Mouse (Mus musculus) thymus, adult 18-20 months (tissue): ENCODE data around the gene Rhoq.

ENCODE experiments used
- DNase-seq, 2 experiments: peaks; one replicate each; pipeline ENCODE4 v3.0.0; 2022; ENCODE audit warnings: mixed read lengths in 2 of 2

Rhoq gene

GRCm38 (mm10) chr17:87011301-87012019 lies 48.6 kb downstream of the Rhoq start:
- DNase-seq, result no peak

- no peak for DNase-seq
These were observed 56.8 kb downstream of the Rhoq start for GRCm38 (mm10) chr17:87019692-87020091.

- DNase-seq, result no peak
These were observed 61.8 kb downstream of the Rhoq start for GRCm38 (mm10) chr17:87024491-87025242.

DNA sequence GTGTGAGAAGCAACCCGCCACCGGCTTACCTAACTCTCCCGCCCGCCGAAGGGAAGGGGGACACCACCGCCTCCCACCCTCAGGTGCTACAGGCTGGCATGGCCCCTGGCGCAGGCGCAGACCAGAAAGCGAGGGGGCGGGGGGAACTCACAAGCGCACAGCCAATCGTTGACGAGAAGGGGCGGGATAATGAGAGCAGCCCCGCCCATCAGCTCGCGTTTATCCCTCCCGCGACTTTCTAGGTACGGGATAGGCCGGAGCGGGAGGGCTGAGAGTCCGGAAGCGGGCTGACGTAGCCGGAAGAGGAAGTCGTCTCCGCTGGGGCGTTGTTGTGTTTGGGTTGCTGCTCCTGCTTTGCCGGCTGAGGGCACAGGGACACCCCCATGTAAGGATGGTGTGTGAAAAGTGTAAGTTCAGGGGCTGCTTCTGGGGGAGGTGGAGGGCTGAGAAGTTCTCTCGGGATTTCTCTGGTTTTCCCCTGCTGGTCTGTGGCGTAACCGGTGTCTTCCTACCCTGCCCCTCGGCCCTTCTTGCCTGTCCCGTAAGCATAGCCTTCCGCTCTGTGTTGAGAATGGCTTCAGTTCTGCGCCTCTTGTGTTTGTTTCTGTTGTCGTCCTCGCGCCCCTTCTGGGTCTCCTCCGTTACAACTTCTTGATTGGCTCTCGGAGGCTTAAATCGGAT lies 62.5 kb downstream of the Rhoq start, which contains the start of the genes Pigf and Cript:
Pigf (minus strand) TSS at position 138 of the 681 bp plus-strand sequence.
Cript (plus strand) TSS at position 282 of the 681 bp plus-strand sequence.
- peak; percentile 96 to 97 for DNase-seq

- DNase-seq, result no peak
These were observed 73.5 kb downstream of the Rhoq start for GRCm38 (mm10) chr17:87036141-87037073.

GRCm38 (mm10) chr17:87038496-87038895 lies 75.6 kb downstream of the Rhoq start:
- DNase-seq, result no peak

DNA sequence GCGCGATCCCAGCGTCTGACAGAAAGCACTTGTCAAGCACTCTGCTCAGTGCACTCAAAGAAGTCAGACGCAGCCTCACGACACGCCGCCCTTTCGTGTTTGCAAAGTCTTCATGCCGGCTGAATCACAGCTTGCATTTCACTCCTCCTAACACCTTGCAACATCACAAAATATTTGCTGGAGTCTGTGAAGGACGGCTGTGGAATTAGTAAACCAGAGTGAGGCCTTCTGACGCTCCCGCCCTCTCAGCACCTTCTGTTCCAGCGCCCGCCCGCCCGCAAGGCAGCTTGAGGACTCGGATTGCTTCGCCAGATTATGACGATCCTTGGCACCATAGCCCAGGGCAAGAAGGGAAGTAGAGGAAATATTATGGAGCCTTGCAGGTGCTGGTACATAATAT lies 78.9 kb downstream of the Rhoq start:
- DNase-seq, result no peak

DNA sequence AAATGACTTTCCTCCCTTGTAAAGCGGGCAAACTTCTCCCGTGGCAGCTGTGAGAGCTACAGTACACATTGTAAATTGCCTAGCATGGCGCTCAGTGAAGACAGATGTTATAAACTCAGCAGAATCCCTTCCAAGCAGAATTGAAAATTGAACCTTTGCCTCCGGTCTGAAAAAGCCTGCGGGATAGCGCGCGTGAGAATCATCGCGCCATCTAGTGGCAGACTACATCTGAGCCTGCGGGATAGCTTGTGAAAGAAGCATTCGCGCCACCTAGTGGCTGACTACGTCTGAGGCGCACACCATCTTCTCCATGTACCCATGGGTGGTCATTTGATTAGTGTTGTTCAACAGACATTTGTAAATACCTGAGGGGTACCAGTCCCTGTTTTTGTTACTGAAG lies 81.5 kb downstream of the Rhoq start:
- DNase-seq, result peak; percentile 53 to 59

GRCm38 (mm10) chr17:87044796-87045195 lies 81.9 kb downstream of the Rhoq start:
- no peak for DNase-seq
